Mouse (Mus musculus) macrophage (primary cell): ENCODE data around the gene Irf5. TPM values are rescaled to one million over a fixed set of nuclear protein-coding genes. Genes with fewer than 3 reads are reported as not detected.

ENCODE experiments used
- H3K27ac ChIP-seq: fragments of 350-480 bp; formaldehyde crosslinking; 2 replicates; pipeline ENCODE4 v1.9.0; 2021
- H3K36me3 ChIP-seq: fragments of 350-480 bp; formaldehyde crosslinking; 2 replicates; pipeline ENCODE4 v1.9.0; 2021; ENCODE audit errors: inconsistent target
- H3K4me3 ChIP-seq: fragments of 350-480 bp; formaldehyde crosslinking; 2 replicates; pipeline ENCODE4 v1.9.0; 2021; ENCODE audit errors: inconsistent target
- H3K79me2 ChIP-seq: fragments of 350-480 bp; formaldehyde crosslinking; 2 replicates; pipeline ENCODE4 v1.9.0; 2021; ENCODE audit errors: inconsistent target
- WGBS: methylation state at CpG from one replicate; pipeline ENCODE4 v1.1.7; 2026; ENCODE audit warnings: inconsistent platforms; ENCODE audit not compliant: missing documents; 5-methylcytosine and 5-hydroxymethylcytosine counted together
- polyA plus RNA-seq: library from polyadenylated mRNA; stranded (reverse); fragments of 250-400 nt; gene quantifications from 3 replicates; pipeline ENCODE4 v1.2.4, GENCODE M21; 2018; ENCODE audit warnings: inconsistent platforms

The Irf5 gene
- polyA plus RNA-seq, 1 experiment from 2014 or later, result 204 TPM

DNA sequence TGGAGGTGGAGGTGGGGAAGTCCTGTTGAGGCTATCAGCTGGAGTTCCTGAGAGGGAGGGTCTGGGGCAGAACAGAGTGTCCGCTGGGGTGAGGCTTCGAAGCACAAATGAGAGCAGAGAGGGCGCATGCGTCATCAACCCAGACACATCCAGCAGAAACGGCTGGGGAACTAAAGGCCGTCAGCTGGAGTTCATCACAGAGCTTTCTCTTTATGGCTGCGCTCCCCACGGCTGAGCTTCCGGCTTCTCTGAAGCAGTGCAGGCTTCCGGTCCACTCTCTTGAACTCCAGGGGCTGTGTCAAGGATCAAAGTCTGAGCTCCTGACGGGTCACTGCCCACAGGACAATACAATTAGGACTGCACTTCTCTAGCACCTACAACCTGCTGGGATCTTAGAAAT is 13.1 kb upstream of the Irf5 start:
- WGBS, result 3% methylated on average over 11 of the region's 11 CpGs
- Histone ChIP-seq H3K36me3 (no peaks in the 10 kb centered on the region), H3K4me3 (no peak overlapping the region), H3K27ac (peak overlapping the region; percentile 32; the same call in 1 of the 2 replicates), H3K79me2 (no peaks in the 10 kb centered on the region)

DNA sequence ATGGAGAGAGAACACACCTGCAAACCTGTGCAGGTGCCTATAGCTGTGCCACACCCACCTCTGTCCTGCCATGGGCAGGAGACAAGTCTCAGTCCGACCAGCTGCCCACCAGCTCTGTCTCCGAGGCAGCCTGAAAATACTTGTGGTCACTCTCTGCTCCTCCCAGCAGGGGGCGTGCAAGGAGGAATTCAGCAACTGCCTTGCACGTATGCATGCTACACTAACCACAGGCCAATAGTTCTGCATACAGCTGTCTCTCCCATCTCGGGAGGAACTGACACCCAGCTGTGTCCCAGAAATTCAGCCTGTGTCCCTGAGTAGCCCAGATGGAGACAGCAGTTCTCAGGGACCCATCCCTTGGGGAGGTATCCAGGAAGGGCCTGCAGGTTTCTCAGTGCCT is 9.3 kb upstream of the Irf5 start:
- Histone ChIP-seq H3K36me3 (no peaks in the 10 kb centered on the region), H3K27ac (no peak overlapping the region), H3K4me3 (no peak overlapping the region), H3K79me2 (no peaks in the 10 kb centered on the region)
- 12% methylated on average over 5 of the region's 5 CpGs for WGBS

DNA sequence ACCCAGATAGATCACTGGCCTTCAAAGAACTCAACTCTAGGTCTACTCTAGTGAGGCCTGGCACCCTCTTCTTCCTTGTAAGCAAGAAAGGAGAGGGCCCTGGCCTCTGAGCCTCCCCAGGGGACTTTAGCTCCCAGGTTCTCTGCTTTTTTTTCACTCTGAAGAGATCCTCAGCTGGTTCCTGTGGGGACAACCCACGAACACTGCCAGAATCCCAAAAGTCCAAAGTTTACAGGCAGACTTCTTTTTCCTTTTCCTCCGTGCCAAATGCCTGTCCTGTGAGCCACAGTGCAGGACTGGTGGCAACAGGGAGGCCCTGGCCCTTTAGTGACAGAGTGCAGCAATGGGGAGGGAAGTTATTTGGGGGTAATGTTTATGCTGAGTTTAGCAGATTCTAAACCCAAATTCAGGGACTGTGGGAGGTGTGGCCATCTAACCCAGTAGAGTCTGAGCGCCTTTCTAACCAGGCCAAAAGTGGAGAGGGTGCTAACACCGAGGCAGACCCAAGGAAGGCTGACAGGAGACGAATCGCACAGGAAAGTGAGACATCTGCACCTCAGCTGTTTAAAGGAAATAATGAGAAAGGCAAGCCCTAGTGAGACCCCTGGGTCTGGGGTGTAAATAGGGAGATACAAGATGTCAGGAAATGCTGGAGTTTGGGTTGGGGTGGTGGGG is 3.7 kb upstream of the Irf5 start:
- H3K27ac ChIP-seq, result peak overlapping the region; percentile 93
- no peaks in the 10 kb centered on the region for H3K36me3 ChIP-seq
- peaks cover 14% of the 10 kb centered on the region for H3K79me2 ChIP-seq
- WGBS, result 61% methylated on average over 6 of the region's 6 CpGs
- H3K4me3 ChIP-seq, result no peak overlapping the region; the same call in 1 of the 2 replicates

DNA sequence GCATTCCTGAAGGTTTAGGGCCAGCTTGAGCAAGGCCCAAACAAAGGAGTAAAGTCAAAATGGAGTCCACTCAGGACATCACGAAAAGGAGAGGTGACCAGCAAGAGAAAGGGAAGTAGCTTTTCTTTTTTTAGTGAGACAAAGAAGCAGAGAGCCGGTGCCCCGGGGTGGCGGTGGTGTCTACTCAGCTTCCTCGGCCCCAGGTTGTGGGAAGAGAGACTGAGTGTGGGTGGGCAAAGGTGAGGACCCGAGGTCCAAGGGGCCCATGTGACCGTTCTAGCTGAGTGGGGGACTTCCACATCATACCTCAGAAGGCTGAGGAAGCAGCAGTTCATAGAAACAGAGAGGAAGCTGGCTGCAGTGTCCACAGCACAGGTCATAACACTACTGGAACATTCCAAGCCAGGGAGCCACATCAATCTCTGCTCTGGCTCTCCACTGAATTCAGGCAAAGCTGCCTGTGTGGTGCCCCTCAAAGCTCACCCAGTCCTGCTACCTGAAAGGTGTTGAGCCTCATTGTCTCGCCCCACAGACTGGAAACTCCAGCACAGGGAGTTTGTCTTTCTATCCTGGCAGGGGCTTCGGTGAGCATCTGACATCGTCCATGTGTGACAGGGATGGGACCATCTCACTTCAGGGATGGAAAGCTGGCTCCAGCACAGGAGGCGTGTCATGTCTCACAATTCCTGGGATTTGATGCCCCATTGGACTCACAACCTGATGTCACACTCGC is 3.0 kb upstream of the Irf5 start:
- Histone ChIP-seq H3K27ac (peak overlapping the region; percentile 93), H3K79me2 (peaks cover 21% of the 10 kb centered on the region), H3K4me3 (no peak overlapping the region; the same call in 1 of the 2 replicates), H3K36me3 (no peaks in the 10 kb centered on the region)
- WGBS, result 22% methylated on average over 11 of the region's 12 CpGs

DNA sequence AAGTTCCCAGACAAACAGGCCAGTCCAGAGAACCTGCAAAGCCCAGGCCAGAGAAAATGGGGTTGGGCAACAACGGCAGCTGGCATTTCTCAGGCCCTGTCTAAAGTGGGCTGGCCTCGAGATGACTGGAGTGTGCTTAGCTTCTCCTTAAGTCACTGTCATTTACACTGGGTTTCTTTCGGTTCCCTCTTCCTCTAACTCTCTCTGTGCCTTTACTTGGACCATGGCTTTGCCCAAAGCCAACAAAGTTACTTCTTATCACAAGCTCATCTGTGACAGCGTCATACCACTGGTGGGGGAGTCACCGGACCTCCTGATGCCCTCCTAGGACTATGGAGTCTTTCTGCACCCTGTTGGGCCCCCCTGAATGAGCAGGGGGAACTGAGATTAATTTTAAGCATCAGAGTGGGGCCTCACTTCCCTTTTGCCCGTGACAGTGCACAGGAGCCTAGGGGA is 2.4 kb upstream of the Irf5 start:
- Histone ChIP-seq H3K79me2 (peaks cover 25% of the 10 kb centered on the region), H3K36me3 (no peaks in the 10 kb centered on the region), H3K27ac (peak overlapping the region; percentile 93), H3K4me3 (no peak overlapping the region)
- 2% methylated on average over 6 of the region's 6 CpGs for WGBS

DNA sequence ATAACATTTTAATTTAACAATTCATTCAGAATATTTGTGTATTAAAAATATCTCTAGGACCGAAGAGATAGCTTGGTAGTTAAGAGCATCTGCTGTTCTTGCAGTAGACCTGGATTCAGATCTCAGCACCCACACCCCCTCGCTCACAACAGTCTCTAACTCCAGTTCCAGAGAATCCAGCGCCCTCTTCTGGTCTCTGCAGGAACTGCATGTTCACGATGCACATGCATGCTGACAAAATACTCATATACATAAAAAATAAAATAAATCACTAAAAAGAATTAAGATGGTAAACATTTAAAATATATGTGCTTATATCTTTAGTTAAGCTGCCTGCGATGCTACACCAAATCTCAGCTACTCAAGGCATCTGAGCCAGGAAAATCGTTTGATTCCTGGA is 1.2 kb upstream of the Irf5 start:
- Histone ChIP-seq H3K27ac (peak overlapping the region; percentile 93), H3K4me3 (no peak overlapping the region), H3K79me2 (peaks cover 34% of the 10 kb centered on the region), H3K36me3 (no peaks in the 10 kb centered on the region)
- WGBS, result 92% methylated on average over 6 of the region's 6 CpGs

DNA sequence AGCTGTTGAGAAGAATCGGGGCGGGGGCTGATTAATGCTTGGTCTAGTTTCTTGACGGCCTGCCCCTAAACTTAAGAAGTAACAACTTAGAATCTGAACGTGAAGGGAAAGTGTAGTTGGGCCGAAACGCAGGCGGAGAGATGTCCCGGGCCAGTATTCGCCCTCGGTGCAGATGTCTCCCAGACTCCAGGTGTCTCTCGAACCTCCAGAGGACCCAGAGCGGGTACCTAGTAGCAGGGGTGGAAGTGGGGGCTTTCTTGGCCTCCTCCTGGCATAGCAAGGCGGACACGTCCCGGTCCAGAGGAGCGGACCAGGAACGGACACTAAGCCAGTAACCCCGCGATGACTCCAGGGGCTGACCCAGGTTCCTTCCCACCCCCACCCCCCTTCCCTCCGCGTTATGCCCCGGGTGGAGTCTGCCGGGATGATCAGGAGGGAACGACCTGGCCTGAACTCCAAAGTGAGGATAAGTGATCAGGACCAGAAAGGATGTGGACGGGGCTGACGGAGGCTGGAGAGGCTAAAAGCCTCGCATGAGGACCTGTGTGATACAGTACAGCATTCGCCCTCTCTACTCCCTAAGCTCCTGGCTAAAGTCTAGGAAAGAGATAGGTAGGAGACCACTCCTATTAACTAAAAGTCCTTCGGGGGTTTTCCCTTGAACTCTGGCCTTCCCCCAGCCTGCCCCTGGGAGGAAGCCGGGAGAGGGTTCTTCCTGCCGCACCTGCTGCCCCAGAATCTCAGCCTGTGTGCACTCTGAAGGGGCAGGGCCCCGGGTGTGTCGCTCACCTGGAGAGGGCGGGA is 1.1 kb downstream of the Irf5 start:
- peaks cover 57% of the 10 kb centered on the region for H3K79me2 ChIP-seq
- H3K4me3 ChIP-seq, result peak overlapping the region; percentile 94
- WGBS, result 3% methylated on average over 30 of the region's 34 CpGs
- H3K27ac ChIP-seq, result peak overlapping the region; percentile 98
- peaks cover 15% of the 10 kb centered on the region; the same call in 1 of the 2 replicates for H3K36me3 ChIP-seq

DNA sequence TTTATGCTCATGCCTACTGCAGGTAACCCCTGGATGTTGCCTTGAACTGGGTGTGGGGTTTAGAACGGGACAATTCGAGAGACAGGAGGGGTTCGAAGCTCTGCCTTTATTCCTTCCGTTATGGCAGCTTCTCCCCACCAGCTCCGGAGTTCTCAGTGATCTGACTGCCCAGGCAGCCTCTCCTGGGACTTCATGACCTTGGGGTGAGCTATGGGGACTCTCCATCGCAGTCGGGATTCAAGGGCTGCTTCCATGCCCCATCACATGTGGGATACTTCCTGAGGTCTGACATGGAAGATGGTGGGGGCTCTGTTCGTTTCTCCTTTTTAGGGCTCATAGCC is 1.7 kb downstream of the Irf5 start:
- WGBS, result 7% methylated on average over 8 of the region's 8 CpGs
- peaks cover 15% of the 10 kb centered on the region; the same call in 1 of the 2 replicates for H3K36me3 ChIP-seq
- peaks cover 63% of the 10 kb centered on the region for H3K79me2 ChIP-seq
- H3K4me3 ChIP-seq, result peak overlapping the region; percentile 94
- H3K27ac ChIP-seq, result peak overlapping the region; percentile 98

DNA sequence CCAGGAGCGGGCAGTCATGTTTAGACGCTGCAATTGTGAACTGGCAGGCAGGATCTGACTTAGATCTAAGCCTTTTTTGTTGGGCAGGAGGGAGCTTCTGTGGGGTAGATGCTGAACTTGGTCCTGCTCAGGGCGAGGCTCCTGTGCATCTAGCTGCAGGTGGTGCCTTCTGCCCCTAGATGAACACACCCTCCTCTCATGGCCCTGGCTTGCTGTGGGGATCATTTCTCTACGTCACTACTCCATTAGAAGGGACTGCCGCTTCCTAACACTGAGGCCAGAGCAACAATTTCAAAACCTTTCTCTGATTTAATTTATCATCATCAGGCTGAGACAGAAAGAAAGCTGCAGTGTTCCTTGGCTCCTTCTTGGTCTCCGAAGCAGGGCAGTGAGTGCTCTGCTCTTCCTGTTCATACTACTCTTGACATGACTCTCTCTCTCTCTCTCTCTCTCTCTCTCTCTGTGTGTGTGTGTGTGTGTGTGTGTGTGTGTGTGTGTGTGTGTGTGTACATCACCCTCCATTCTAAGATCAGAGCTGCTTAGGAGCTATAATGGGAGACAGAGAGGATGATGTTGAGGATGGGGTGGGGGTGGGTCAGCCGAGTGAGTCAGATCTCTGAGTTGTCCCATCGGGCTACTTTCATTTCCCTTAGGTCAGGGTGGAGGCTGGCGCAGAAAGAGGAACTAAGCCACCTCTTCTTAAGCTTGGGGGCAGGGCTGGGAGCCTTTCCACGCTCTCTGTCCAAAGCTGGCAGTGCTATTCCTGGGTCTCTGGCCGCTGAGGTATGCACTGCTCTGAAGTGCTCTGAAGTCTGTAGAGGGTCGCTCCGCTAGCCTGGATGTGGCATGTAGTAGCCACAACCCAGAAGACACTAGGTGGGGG is 2.4 kb downstream of the Irf5 start:
- 3% methylated on average over 12 of the region's 13 CpGs for WGBS
- Histone ChIP-seq H3K79me2 (peaks cover 69% of the 10 kb centered on the region), H3K27ac (peak overlapping the region; percentile 98), H3K4me3 (peak overlapping the region; percentile 94), H3K36me3 (peaks cover 18% of the 10 kb centered on the region)

DNA sequence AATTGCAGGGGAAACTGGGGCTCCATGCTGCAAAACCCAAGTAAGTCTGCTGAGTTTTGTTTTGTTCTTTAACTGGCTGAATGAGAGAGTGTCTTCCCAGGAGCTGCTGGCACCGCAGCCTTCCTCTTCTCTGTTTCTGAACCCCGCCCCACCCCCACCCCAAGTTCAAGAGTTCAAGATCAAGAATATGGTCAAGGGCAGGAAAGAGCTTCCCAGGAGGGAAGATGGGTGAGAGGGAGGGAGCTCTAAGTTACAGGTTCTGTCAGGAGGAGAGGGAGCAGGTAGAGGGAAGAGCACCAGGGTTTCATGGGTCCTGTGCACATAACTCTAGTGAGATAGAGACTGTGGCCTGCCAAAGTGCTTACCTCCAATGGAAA is 3.0 kb downstream of the Irf5 start:
- H3K79me2 ChIP-seq, result peaks cover 76% of the 10 kb centered on the region
- H3K4me3 ChIP-seq, result peak overlapping the region; percentile 94
- peaks cover 25% of the 10 kb centered on the region for H3K36me3 ChIP-seq
- peak overlapping the region; percentile 98 for H3K27ac ChIP-seq
- 0% methylated on average over 1 of the region's 2 CpGs for WGBS

DNA sequence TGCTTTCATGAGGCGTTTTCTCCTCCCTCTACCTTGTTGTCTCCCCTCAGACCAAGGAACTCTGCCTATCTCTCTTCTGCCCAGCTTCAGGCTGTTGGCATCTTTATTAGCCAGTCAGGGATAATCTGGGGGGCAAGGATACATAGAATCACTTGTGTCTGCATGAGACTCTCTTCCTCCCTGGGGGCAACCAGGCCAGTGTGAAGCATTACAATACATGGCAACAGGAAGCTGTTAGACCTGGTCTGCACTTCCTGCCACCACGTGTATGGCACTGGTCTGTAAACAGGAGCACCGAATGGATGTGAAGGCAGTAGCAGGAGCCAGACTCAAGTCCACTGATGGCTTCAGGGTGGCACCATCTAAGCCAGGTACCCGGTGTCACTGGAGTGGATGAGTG is 3.6 kb downstream of the Irf5 start:
- peak overlapping the region; percentile 98 for H3K27ac ChIP-seq
- H3K36me3 ChIP-seq, result peaks cover 31% of the 10 kb centered on the region
- H3K79me2 ChIP-seq, result peaks cover 82% of the 10 kb centered on the region
- peak overlapping the region; percentile 94 for H3K4me3 ChIP-seq
- WGBS, result 24% methylated on average over 4 of the region's 4 CpGs

DNA sequence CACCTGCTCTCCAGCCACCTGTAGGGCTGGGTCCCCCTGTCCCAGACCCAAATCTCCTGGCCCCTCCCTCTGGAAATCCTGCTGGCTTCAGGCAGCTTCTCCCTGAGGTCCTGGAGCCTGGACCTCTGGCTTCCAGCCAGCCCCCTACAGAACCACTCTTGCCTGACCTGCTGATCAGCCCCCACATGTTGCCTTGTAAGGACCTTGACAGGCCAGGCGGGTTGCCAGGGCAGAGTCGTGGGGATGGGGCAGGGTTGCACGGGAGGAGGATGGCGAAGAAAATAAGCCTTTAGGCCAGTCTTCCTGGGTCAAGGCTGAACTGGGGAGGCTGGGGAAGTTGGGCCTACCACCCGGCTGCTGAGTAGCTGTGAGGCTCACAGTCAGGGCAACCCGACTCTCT is 8.9 kb downstream of the Irf5 start:
- H3K79me2 ChIP-seq, result peaks cover 59% of the 10 kb centered on the region
- H3K27ac ChIP-seq, result no peak overlapping the region
- H3K4me3 ChIP-seq, result no peak overlapping the region
- 91% methylated on average over 6 of the region's 6 CpGs for WGBS
- H3K36me3 ChIP-seq, result peaks cover 56% of the 10 kb centered on the region

DNA sequence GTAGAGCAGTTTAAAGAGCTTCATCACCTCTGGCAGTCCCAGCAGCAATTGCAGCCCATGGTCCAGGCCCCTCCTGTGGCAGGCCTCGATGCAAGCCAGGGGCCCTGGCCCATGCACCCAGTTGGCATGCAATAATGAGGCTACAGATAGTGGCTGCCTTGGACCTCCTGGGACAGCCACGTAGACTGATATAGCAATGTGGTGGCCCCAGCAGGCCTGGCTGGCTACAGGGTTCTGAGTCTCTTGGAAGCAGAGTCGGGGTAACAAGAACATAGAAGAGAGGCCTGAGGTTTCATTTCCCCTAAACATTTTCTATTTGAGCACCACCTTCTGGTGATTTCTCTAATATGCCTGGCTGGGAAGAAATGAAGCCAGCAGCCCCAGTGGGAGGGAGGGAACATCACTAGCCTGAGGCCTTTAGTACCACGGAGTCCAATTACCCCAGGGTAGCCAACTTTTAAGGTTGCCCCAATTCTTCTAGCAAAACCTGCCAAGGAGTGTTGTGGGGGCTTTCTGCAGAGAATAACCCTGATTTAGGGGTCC is 10.3 kb downstream of the Irf5 start:
- 44% methylated on average over 4 of the region's 4 CpGs for WGBS
- Histone ChIP-seq H3K27ac (0 out of 2 replicates have a peak overlapping the region, but pooled peaks have one; percentile 8), H3K4me3 (no peak overlapping the region), H3K36me3 (peaks cover 52% of the 10 kb centered on the region), H3K79me2 (peaks cover 45% of the 10 kb centered on the region)

DNA sequence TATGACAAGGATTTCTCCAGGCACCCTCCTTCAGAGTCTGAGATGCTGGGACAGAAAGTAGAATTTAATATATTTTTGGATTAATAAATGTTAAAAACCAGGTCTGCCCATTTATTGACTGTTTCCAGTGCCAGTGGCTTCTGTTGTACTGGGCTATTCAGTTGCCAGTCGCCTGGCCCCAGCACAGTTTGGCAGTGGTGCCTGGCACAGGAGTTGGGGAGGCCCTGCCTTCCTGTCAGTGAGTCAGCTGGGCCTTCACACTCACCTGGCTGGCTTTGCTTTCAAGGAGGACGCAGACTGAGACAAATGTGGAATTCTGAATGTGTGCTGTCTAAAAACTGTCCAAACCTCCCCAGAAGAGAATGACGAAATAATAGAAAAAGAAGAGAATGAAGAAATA is 10.8 kb downstream of the Irf5 start:
- 90% methylated on average over 3 of the region's 3 CpGs for WGBS
- peaks cover 40% of the 10 kb centered on the region for H3K79me2 ChIP-seq
- H3K4me3 ChIP-seq, result no peak overlapping the region
- no peak overlapping the region for H3K27ac ChIP-seq
- peaks cover 54% of the 10 kb centered on the region for H3K36me3 ChIP-seq
